Mouse (Mus musculus): ENCODE results near the gene Arvcf.

- TF ChIP-seq EP300 (IDR thresholded peaks at IDR 0.05; ENCODE audit: low read depth) (no peak), CTCF (IDR thresholded peaks at IDR 0.05; ENCODE audit: low read depth) (no peak)
These were observed 75.4 kb downstream of the Arvcf start for GRCm38 (mm10) chr16:18423203-18423914.
